Mouse (Mus musculus) urinary bladder, postnatal 25 days (tissue): ENCODE results near the gene Btbd3.

ENCODE experiments used
- DNase-seq: peaks from one replicate; pipeline ENCODE4 v3.0.0; 2022; ENCODE audit warnings: low spot score

The Btbd3 gene

DNA sequence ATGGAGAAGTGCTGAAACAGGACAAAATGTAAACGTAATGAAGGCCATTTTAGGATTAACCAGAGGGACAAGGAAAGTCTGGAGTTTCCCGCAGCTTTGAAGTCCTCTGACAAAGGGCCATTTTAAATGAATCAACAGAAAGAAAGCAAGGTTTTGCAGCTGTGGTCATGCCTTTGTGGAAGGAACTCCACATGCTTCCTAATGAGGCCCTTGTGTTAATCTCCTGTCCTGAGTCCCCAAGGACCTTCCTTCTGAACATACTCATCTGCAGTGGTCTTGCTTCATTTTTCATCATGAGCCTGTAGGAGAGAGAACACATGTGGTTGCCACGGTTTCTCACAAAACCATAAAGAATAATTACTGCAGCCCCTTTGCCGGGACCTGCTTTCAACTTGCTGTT, 275.6 kb downstream of the Btbd3 start:
- DNase-seq = no peak

DNA sequence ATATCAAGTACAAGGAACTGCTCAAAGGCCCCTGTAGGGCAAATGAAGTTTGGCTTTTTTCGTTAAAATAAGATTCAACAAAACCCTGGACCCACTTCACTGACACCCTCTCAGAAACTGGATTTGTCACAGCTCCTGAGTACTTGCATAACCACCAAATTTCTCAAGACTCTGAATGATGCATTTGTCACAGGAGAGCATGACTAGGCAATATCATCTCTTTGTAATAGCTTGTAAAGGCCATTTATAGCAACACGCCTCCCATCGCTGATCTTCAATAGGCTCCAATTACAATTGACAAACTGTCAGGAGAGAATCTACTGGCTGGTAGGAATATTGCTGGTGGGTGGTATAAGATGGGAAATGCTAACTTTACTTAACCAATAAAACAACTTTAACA, 283.3 kb downstream of the Btbd3 start:
- DNase-seq = no peak

DNA sequence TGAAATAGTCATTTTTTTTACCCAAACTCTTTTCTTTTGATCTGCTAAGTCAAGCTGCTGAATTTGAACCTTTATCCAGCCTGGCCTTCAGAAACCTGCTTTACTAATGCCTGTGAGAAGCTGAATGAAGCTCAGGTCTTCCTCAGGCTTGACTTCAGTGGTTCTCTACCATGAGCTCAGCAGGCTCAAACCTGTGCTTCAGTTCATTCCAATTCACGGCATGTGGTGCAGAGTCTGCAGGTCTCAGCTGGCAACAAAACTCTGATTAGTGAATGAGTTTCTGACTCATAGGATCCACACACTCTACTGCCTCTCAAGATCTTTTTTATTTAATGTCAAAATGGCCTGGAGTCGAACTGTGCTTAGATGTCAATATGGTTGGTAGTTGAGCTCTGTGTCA, 292.6 kb downstream of the Btbd3 start:
- DNase-seq = no peak

DNA sequence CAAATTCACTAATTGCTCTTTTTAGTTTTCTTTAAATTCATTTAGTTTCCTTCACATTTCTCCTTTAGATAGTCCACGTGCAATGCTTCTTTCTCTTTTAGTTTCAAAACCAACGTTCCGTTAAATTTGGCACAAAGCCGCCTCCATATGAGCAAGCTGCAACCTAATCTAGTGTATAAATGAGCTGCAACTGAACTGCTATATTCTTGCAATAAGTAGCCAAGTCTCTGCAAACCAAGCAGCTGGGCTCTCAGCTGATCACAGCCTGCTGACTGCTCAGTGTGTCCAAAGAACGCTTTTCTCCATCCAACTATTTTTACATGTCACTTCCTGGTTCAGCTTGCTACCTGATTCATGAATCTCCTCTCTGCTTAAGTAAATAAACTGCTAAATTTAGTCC, 295.2 kb downstream of the Btbd3 start:
- no peak for DNase-seq

DNA sequence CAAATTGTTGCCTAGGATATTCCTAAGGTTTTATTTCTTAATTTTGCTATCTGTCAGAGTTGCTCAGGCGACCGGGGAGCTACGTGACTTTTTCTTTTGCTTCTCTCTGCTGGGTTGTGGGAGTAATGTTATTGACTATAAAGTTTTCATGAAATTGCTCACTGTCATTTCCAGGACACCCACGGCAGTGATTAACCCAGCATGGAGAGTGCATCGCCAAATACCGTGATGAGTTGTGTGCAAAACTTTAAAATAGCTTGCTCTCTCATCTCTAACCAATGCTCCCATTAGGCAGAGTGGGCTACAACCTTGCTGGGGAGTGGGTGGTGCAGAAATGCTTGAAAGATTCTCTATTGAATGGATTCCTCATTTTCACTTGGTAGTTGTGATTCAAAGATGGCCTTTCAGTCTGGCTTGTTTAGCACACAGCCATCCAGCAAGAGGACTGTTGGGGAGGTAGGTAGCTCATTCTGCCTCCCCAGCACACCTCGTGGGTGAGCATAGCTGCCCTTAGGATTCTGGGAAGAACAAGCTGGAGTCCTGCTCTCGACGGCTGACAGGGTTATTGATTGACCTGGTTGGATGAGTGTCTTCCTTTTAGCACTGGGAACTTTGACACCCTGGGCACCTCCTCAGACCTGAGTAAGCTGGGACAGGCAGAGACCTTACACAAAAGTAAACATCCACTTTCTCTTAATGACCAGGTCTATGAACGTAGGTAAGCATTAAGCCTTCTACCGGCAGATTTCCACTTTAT, 298.9 kb downstream of the Btbd3 start:
- no peak for DNase-seq

DNA sequence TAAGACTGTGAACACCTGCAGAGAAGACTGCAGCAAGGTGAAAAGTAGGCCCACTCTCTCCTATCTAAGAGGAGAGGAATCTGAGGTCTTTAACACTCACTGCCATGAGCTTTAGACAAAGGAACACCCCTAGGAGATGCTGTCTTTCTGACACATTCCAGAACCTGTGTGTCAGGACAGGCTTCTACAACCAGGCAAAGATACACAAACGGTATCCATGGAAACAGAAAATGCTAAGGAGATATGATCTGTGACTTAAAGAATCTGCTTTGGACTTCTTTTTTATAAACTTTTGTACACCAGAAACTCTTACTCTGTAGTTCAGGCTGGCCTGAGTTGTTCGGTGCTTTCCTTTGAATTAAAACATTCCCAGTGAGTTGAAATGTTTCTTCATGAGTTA, 329.6 kb downstream of the Btbd3 start:
- DNase-seq = no peak

DNA sequence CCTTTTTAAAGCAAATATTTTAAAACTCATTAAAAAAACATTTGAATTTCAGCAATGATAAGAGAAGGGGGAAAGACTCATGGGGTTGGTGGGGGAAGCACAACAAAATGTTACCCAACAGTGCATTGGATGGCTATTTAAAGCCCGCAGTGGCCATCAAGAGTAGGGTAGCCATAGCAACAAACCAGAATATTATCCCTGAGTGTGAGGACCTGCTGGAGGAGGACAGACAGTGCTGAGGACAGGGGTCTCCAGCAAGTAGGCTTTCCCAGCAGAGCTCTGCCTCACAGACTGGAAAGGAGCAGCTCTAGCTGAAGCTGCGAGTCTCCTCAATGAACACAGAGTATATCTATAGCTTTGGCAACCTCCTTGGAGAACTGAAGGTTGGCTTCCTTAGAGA, 331.0 kb downstream of the Btbd3 start:
- no peak for DNase-seq

DNA sequence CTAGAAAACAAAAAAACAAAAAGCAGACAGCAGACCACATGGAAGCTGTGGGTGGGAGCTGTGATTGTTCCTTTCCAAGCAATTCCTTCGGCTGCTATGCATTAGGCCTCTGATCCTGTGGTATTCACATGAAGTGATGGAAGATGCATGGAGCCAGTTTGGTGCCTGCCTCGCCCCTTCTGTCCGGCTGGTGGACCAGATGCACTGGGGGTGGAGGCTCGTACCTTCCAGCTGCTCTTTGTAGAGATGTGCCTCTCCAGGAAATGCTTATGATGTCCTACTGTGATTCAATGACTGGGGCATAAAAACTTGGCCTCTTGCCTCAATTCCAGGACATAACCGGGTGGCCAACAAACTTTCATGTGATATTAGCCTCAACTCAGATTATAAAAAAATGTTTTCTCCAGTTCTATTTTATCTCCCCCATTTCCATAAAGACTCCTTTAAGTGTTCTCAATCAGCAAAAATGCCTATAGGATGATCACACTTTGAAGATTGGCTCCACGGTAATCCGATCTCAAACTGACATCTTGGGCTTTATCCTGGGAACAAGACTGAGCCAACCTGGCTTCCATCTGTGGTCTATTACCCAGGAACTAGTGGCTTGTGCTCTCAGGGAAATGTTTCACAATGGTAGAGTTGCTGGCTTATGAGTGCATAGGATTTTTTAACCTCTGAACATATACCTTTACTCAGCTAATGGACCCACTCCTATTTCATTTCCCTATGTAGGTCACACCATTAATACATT, 331.6 kb downstream of the Btbd3 start:
- DNase-seq = no peak

DNA sequence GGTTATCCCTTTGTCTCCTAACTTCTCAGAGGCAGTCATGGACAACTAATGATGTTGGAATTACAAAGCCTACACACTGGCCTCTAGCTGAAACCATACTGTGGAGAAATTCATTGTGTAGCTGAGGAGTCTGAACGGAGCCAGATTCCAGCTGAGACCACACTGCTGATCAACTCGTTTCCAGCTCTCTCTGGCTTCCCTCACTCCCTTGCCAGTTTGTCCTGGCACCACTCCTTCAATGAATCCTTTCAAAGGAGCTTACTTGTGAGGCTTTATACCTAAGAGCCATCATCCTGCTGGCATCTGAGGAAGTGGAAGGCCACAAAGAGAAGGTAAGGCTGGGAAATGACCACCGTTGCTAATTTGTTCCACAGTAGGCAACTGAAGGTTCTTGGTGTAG, 332.7 kb downstream of the Btbd3 start:
- DNase-seq = no peak

DNA sequence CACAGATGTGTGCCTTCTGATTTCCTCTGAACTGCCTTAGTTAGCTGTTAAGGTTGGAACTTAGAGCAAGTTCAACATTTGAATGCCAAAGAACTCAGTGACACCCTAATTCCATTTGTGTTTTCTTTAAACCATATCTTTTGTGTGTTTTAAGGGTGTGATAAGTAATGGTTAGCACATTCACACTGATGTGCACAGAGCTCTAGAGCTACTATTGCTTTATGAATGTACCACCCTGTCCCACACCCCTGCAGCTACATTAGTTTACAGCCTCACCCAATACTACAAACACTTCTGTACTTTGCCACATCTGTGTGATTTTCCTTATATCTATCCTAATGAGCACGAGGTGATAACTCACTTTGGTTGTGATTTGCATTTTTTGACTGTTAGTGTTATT, 333.9 kb downstream of the Btbd3 start:
- DNase-seq = no peak

DNA sequence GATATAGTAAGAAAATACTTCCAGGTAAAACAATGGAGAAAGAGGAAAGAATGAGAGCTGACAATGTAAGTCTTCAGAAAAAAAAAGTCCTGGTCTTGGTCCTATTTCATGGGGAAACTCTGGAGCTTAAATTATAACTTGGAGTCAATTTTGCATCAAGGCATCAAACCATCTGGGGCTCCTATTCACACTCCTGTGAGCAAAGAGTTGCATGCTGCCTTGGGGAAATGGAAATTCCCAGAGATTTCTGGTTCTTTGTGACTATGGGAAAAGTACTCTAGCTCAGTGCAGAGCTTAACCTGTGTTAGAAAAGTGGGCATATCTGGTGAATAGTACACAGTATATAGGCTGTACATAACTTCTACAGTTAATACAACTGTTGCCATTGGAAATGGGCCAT, 356.0 kb downstream of the Btbd3 start:
- DNase-seq = no peak

DNA sequence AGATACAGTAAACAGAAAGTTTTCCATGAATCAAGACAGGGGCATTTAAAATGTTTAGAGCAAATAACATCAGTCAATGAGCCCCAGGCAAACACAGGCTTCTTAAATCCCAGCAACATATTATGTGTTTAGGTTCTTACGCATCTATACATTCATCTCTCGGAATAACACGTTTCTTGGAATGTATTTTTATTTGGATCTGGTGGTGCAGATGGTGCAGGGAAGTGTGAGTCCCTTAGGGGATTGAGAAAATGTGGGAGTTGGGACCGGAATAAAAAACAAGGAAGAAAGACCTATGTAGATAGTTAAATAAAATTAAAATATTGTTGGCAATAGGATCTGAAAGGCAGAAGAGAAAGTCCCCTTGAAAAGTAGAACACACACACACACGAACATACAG, 361.1 kb downstream of the Btbd3 start:
- no peak for DNase-seq
